Mouse (Mus musculus): ENCODE measurements at regions not wholly inside any gene's neighbourhood (a gene's known extent, or its start where the extent isn't known, plus 50 kb on each side); places are given as distances from the start of the nearest gene placed in this dataset.

- H3K4me1 ChIP-seq (replicated peaks; ENCODE audit: control insufficient read depth in 2 of 2, insufficient read depth in 2 of 2, low read length in 1 of 2): no peaks in the 10 kb centered on the region
- TF ChIP-seq CTCF (IDR thresholded peaks at IDR 0.05; ENCODE audit: low read depth) (peak; percentile 48), EP300 (IDR thresholded peaks at IDR 0.05; ENCODE audit: low read depth) (no peak)
- DNase-seq (ENCODE audit: low read depth in 3 of 3, low spot score in 3 of 3) (no peak), ATAC-seq (ENCODE audit: insufficient read depth) (no peak)
- H3K36me3 ChIP-seq (replicated peaks; ENCODE audit: control insufficient read depth, insufficient read depth, low read depth): no peaks in the 10 kb centered on the region
- H3K27ac ChIP-seq: no peak overlapping the region
- H3K9me3 ChIP-seq (ENCODE audit: control insufficient read depth, low read length): no peaks in the 10 kb centered on the region
- 79% methylated on average over 4 of the region's 4 CpGs for WGBS (ENCODE audit: insufficient replicate concordance)
- no peaks in the 10 kb centered on the region for H3K27me3 ChIP-seq (ENCODE audit: control insufficient read depth, insufficient read depth, low read length)
- H3K4me3 ChIP-seq (ENCODE audit: insufficient read depth in 1 of 2, low read depth in 2 of 2, low read length in 2 of 2): no peak overlapping the region
- no peak overlapping the region for H3K9ac ChIP-seq (replicated peaks)
- no peak overlapping the region for H3K4me2 ChIP-seq (ENCODE audit: low read depth)
Measured at GRCm38 (mm10) chr16:12758594-12758993, 350.9 kb upstream of the Ercc4 start.

- Histone ChIP-seq H3K9ac (replicated peaks) (no peak overlapping the region), H3K4me1 (replicated peaks; ENCODE audit: control insufficient read depth in 2 of 2, insufficient read depth in 2 of 2, low read length in 1 of 2) (no peaks in the 10 kb centered on the region), H3K27me3 (ENCODE audit: control insufficient read depth, insufficient read depth, low read length) (no peaks in the 10 kb centered on the region), H3K4me2 (ENCODE audit: low read depth) (no peak overlapping the region), H3K4me3 (ENCODE audit: insufficient read depth in 1 of 2, low read depth in 2 of 2, low read length in 2 of 2) (no peak overlapping the region), H3K9me3 (ENCODE audit: control insufficient read depth, low read length) (no peaks in the 10 kb centered on the region), H3K27ac (no peak overlapping the region), H3K36me3 (replicated peaks; ENCODE audit: control insufficient read depth, insufficient read depth, low read depth) (no peaks in the 10 kb centered on the region)
- no peak for DNase-seq (ENCODE audit: low read depth in 3 of 3, low spot score in 3 of 3)
- WGBS (ENCODE audit: insufficient replicate concordance): 65% methylated on average over 1 of the region's 1 CpGs
- ATAC-seq (ENCODE audit: insufficient read depth): no peak
- TF ChIP-seq CTCF (IDR thresholded peaks at IDR 0.05; ENCODE audit: low read depth): no peak
- TF ChIP-seq EP300 (IDR thresholded peaks at IDR 0.05; ENCODE audit: low read depth): no peak
Measured at GRCm38 (mm10) chr16:12764166-12764565, 345.3 kb upstream of the Ercc4 start.

GRCm38 (mm10) chr16:12764608-12765007, 344.9 kb upstream of the Ercc4 start:
- Histone ChIP-seq H3K4me3 (ENCODE audit: insufficient read depth in 1 of 2, low read depth in 2 of 2, low read length in 2 of 2) (no peak overlapping the region), H3K4me2 (ENCODE audit: low read depth) (no peak overlapping the region), H3K27me3 (ENCODE audit: control insufficient read depth, insufficient read depth, low read length) (no peaks in the 10 kb centered on the region), H3K9me3 (ENCODE audit: control insufficient read depth, low read length) (no peaks in the 10 kb centered on the region), H3K9ac (replicated peaks) (no peak overlapping the region), H3K4me1 (replicated peaks; ENCODE audit: control insufficient read depth in 2 of 2, insufficient read depth in 2 of 2, low read length in 1 of 2) (no peaks in the 10 kb centered on the region), H3K27ac (no peak overlapping the region), H3K36me3 (replicated peaks; ENCODE audit: control insufficient read depth, insufficient read depth, low read depth) (no peaks in the 10 kb centered on the region)
- 55% methylated on average over 1 of the region's 1 CpGs for WGBS (ENCODE audit: insufficient replicate concordance)
- DNase-seq (ENCODE audit: low read depth in 3 of 3, low spot score in 3 of 3) (no peak), ATAC-seq (ENCODE audit: insufficient read depth) (no peak)
- TF ChIP-seq EP300 (IDR thresholded peaks at IDR 0.05; ENCODE audit: low read depth) (no peak), CTCF (IDR thresholded peaks at IDR 0.05; ENCODE audit: low read depth) (no peak)

GRCm38 (mm10) chr16:12766846-12767245, 342.6 kb upstream of the Ercc4 start:
- no peak for DNase-seq (ENCODE audit: low read depth in 3 of 3, low spot score in 3 of 3)
- no peaks in the 10 kb centered on the region for H3K4me1 ChIP-seq (replicated peaks; ENCODE audit: control insufficient read depth in 2 of 2, insufficient read depth in 2 of 2, low read length in 1 of 2)
- no peaks in the 10 kb centered on the region for H3K27me3 ChIP-seq (ENCODE audit: control insufficient read depth, insufficient read depth, low read length)
- no peak overlapping the region for H3K9ac ChIP-seq (replicated peaks)
- no peak for TF ChIP-seq EP300 (IDR thresholded peaks at IDR 0.05; ENCODE audit: low read depth)
- no peak for TF ChIP-seq CTCF (IDR thresholded peaks at IDR 0.05; ENCODE audit: low read depth)
- H3K27ac ChIP-seq: no peak overlapping the region
- no peaks in the 10 kb centered on the region for H3K9me3 ChIP-seq (ENCODE audit: control insufficient read depth, low read length)
- no peaks in the 10 kb centered on the region for H3K36me3 ChIP-seq (replicated peaks; ENCODE audit: control insufficient read depth, insufficient read depth, low read depth)
- ATAC-seq (ENCODE audit: insufficient read depth): no peak
- 74% methylated on average over 7 of the region's 7 CpGs for WGBS (ENCODE audit: insufficient replicate concordance)
- H3K4me2 ChIP-seq (ENCODE audit: low read depth): no peak overlapping the region
- no peak overlapping the region for H3K4me3 ChIP-seq (ENCODE audit: insufficient read depth in 1 of 2, low read depth in 2 of 2, low read length in 2 of 2)

- no peak overlapping the region for H3K9ac ChIP-seq (replicated peaks)
- 62% methylated on average over 2 of the region's 2 CpGs for WGBS (ENCODE audit: insufficient replicate concordance)
- H3K4me2 ChIP-seq (ENCODE audit: low read depth): no peak overlapping the region
- H3K36me3 ChIP-seq (replicated peaks; ENCODE audit: control insufficient read depth, insufficient read depth, low read depth): no peaks in the 10 kb centered on the region
- no peaks in the 10 kb centered on the region for H3K9me3 ChIP-seq (ENCODE audit: control insufficient read depth, low read length)
- H3K27ac ChIP-seq: no peak overlapping the region
- TF ChIP-seq CTCF (IDR thresholded peaks at IDR 0.05; ENCODE audit: low read depth) (no peak), EP300 (IDR thresholded peaks at IDR 0.05; ENCODE audit: low read depth) (no peak)
- ATAC-seq (ENCODE audit: insufficient read depth): no peak
- no peak for DNase-seq (ENCODE audit: low read depth in 3 of 3, low spot score in 3 of 3)
- H3K27me3 ChIP-seq (ENCODE audit: control insufficient read depth, insufficient read depth, low read length): no peaks in the 10 kb centered on the region
- H3K4me3 ChIP-seq (ENCODE audit: insufficient read depth in 1 of 2, low read depth in 2 of 2, low read length in 2 of 2): no peak overlapping the region
- H3K4me1 ChIP-seq (replicated peaks; ENCODE audit: control insufficient read depth in 2 of 2, insufficient read depth in 2 of 2, low read length in 1 of 2): no peaks in the 10 kb centered on the region
Measured at GRCm38 (mm10) chr16:12768161-12768895, 341.2 kb upstream of the Ercc4 start.
